Mouse (Mus musculus) neural tube, embryonic 13.5 days (tissue): Measurements from ENCODE around the gene Tln2. TPM values are rescaled to one million over a fixed set of nuclear protein-coding genes. Genes with fewer than 3 reads are reported as not detected.

Source experiments
- ATAC-seq: fragments of 200-750 bp; cut with Nextera tagmentation; 2 replicates; pipeline ENCODE4 v1.8.0; 2017; ENCODE audit warnings: low read depth, mild to moderate bottlenecking, moderate TSS enrichment, moderate library complexity
- H3K27ac ChIP-seq: fragments of 300-500 bp; sonication (generic); replicated peaks from 2 replicates; pipeline ENCODE4 v1.5.1; 2015; ENCODE audit warnings: moderate library complexity, mild to moderate bottlenecking, inconsistent platforms
- H3K27me3 ChIP-seq: fragments of 300-500 bp; sonication (generic); 2 replicates; pipeline ENCODE4 v1.6.1; 2015; ENCODE audit warnings: mild to moderate bottlenecking, inconsistent platforms
- H3K36me3 ChIP-seq: fragments of 300-500 bp; sonication (generic); 2 replicates; pipeline ENCODE4 v1.6.1; 2015; ENCODE audit warnings: mild to moderate bottlenecking, inconsistent platforms
- H3K4me1 ChIP-seq: fragments of 300-500 bp; sonication (generic); replicated peaks from 2 replicates; pipeline ENCODE4 v1.6.1; 2015; ENCODE audit warnings: inconsistent platforms
- H3K4me2 ChIP-seq: fragments of 300-500 bp; sonication (generic); 2 replicates; pipeline ENCODE4 v1.6.1; 2015; ENCODE audit warnings: inconsistent platforms, mild to moderate bottlenecking, moderate library complexity
- H3K4me3 ChIP-seq: fragments of 300-500 bp; sonication (generic); 2 replicates; pipeline ENCODE4 v1.5.1; 2015; ENCODE audit warnings: mild to moderate bottlenecking, inconsistent platforms
- H3K9ac ChIP-seq: fragments of 300-500 bp; sonication (generic); 2 replicates; pipeline ENCODE4 v1.6.1; 2015; ENCODE audit warnings: moderate library complexity, mild to moderate bottlenecking, inconsistent platforms
- H3K9me3 ChIP-seq: fragments of 300-500 bp; sonication (generic); 2 replicates; pipeline ENCODE4 v1.6.1; 2016; ENCODE audit warnings: inconsistent platforms
- WGBS: fragments of 180-500 bp; shearing (Covaris S2); methylation state at CpG from one replicate; pipeline ENCODE4 v1.1.7; 2015; 5-methylcytosine and 5-hydroxymethylcytosine counted together
- polyA plus RNA-seq: library from polyadenylated mRNA; unstranded; fragments of >200 nt; fragmentation: Nextera tagmentation; extraction: Ambion mirVana; gene quantifications from 2 replicates; pipeline ENCODE4 v1.2.1, GENCODE M21; 2015

Gene Tln2
- polyA plus RNA-seq, 1 experiment from 2014 or later = 34.7 TPM

DNA sequence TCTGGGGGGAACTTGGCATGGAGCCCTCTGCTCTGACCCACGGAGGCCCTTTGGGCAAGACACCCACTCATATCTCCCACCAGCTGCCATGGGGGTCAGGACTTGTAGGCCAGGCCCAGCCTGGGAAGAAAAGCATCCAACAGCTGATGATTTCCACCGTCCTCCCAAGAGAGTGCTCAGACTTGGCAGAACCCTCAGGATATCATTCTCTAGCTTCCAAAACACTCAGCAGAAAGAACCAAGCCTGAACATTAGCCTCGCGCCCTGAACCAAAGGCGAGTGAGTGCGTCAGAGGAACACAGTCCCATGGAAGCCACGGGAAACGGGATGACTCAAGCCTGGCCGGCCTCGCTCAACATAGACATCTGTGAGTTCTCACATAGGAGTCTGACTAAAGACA is 25.4 kb upstream of the Tln2 start:
- ATAC-seq = no peak
- no peaks in the 10 kb centered on the region for H3K36me3 ChIP-seq
- no peak overlapping the region for H3K4me3 ChIP-seq
- no peaks in the 10 kb centered on the region for H3K4me1 ChIP-seq
- H3K4me2 ChIP-seq = no peak overlapping the region
- no peak overlapping the region for H3K9ac ChIP-seq
- H3K27ac ChIP-seq = no peak overlapping the region
- H3K9me3 ChIP-seq = no peaks in the 10 kb centered on the region
- WGBS = 88% methylated on average over 10 of the region's 10 CpGs
- H3K27me3 ChIP-seq = no peaks in the 10 kb centered on the region

GRCm38 (mm10) chr9:67581581-67582280 is 22.2 kb upstream of the Tln2 start:
- Histone ChIP-seq H3K4me1 (no peaks in the 10 kb centered on the region), H3K4me3 (no peak overlapping the region), H3K9me3 (no peaks in the 10 kb centered on the region), H3K36me3 (no peaks in the 10 kb centered on the region), H3K9ac (no peak overlapping the region), H3K27me3 (no peaks in the 10 kb centered on the region), H3K27ac (no peak overlapping the region), H3K4me2 (no peak overlapping the region)
- 77% methylated on average over 10 of the region's 10 CpGs for WGBS
- no peak for ATAC-seq

DNA sequence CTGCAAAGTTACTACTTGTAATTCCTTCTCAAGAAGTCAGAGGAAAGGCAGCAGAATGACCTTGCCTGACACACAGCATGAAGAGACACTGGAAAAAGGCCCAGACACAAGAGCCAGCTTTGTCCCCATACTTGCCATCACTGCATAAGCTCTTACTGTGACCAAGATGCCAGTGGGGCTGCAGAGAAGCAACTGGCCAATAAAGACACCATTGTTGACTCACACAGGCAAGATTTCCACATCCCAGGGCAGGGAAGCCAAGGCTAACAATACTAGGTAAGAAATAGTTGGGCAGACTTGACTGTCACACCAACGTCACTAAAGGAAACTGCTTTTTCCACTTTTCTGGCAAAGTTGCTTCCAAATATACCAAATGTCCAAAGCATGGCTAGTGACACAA is 20.0 kb upstream of the Tln2 start:
- Histone ChIP-seq H3K27ac (no peak overlapping the region), H3K4me1 (peaks cover 6% of the 10 kb centered on the region), H3K9me3 (no peaks in the 10 kb centered on the region), H3K36me3 (no peaks in the 10 kb centered on the region), H3K9ac (no peak overlapping the region), H3K4me2 (no peak overlapping the region), H3K4me3 (no peak overlapping the region), H3K27me3 (no peaks in the 10 kb centered on the region)
- WGBS = 88% methylated on average over 1 of the region's 1 CpGs
- no peak for ATAC-seq

- no peaks in the 10 kb centered on the region for H3K36me3 ChIP-seq
- peaks cover 31% of the 10 kb centered on the region for H3K4me1 ChIP-seq
- no peak for ATAC-seq
- H3K4me3 ChIP-seq = no peak overlapping the region
- 75% methylated on average over 7 of the region's 7 CpGs for WGBS
- H3K9ac ChIP-seq = no peak overlapping the region
- no peak overlapping the region for H3K27ac ChIP-seq
- H3K4me2 ChIP-seq = no peak overlapping the region
- H3K27me3 ChIP-seq = no peaks in the 10 kb centered on the region
- H3K9me3 ChIP-seq = no peaks in the 10 kb centered on the region
Measured at GRCm38 (mm10) chr9:67574721-67575248, 15.3 kb upstream of the Tln2 start.

GRCm38 (mm10) chr9:67573683-67573979 is 14.1 kb upstream of the Tln2 start:
- Histone ChIP-seq H3K9ac (no peak overlapping the region), H3K27ac (peak overlapping the region; percentile 59), H3K4me3 (no peak overlapping the region), H3K36me3 (no peaks in the 10 kb centered on the region), H3K4me2 (peak overlapping the region; percentile 27; the same call in 1 of the 2 replicates), H3K9me3 (no peaks in the 10 kb centered on the region), H3K4me1 (peaks cover 31% of the 10 kb centered on the region), H3K27me3 (no peaks in the 10 kb centered on the region)
- WGBS = 37% methylated on average over 3 of the region's 3 CpGs
- no peak for ATAC-seq

GRCm38 (mm10) chr9:67572790-67573682 is 13.5 kb upstream of the Tln2 start:
- Histone ChIP-seq H3K36me3 (no peaks in the 10 kb centered on the region), H3K27ac (peak overlapping the region; percentile 59), H3K27me3 (no peaks in the 10 kb centered on the region), H3K9ac (0 out of 2 replicates have a peak overlapping the region, but pooled peaks have one; percentile 27), H3K4me2 (peak overlapping the region; percentile 27), H3K4me1 (peaks cover 31% of the 10 kb centered on the region), H3K9me3 (no peaks in the 10 kb centered on the region), H3K4me3 (no peak overlapping the region)
- 27% methylated on average over 10 of the region's 10 CpGs for WGBS
- peak; percentile 43; the same call in 1 of the 2 replicates for ATAC-seq

GRCm38 (mm10) chr9:67565801-67566258 is 6.3 kb upstream of the Tln2 start:
- no peak overlapping the region for H3K4me2 ChIP-seq
- ATAC-seq = no peak
- 84% methylated on average over 6 of the region's 6 CpGs for WGBS

GRCm38 (mm10) chr9:67549811-67550501 is 9.5 kb downstream of the Tln2 start:
- no peak for ATAC-seq
- Histone ChIP-seq H3K9ac (no peak overlapping the region; the same call in 1 of the 2 replicates), H3K36me3 (no peaks in the 10 kb centered on the region), H3K4me2 (no peak overlapping the region), H3K27me3 (no peaks in the 10 kb centered on the region), H3K4me1 (peaks cover 15% of the 10 kb centered on the region), H3K27ac (peak overlapping the region; percentile 75), H3K4me3 (no peak overlapping the region), H3K9me3 (no peaks in the 10 kb centered on the region)
- 78% methylated on average over 8 of the region's 8 CpGs for WGBS

More at GRCm38 (mm10) chr9:67565801-67566258, 6.3 kb upstream of the Tln2 start:
- Histone ChIP-seq H3K27me3 (no peaks in the 10 kb centered on the region), H3K9ac (no peak overlapping the region), H3K9me3 (no peaks in the 10 kb centered on the region), H3K4me1 (no peaks in the 10 kb centered on the region; the same call in 1 of the 2 replicates), H3K4me3 (no peak overlapping the region), H3K27ac (no peak overlapping the region), H3K36me3 (no peaks in the 10 kb centered on the region)

DNA sequence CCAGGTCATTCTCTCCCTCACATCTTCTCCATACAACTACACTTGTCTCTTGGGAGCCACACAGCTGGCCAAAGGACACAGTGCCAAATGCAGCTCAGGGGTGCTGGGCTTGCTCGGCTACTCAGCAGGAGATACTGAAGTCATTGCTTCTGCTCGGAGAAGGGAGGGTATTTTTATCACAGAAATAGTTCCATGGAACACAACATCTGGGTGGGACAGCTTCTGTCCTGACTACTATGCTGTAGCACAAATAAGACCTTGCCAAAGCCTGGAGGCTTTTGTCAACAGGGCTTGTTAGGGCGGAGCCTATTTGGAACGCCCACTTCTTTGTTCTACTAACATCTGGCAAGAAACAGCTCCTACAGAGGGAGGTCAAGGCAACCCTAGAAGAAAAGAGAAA is 10.2 kb downstream of the Tln2 start:
- Histone ChIP-seq H3K4me1 (peaks cover 22% of the 10 kb centered on the region), H3K9ac (no peak overlapping the region), H3K27me3 (no peaks in the 10 kb centered on the region), H3K4me3 (no peak overlapping the region), H3K27ac (peak overlapping the region; percentile 75), H3K4me2 (no peak overlapping the region), H3K36me3 (no peaks in the 10 kb centered on the region), H3K9me3 (no peaks in the 10 kb centered on the region)
- 16% methylated on average over 4 of the region's 4 CpGs for WGBS
- ATAC-seq = no peak

DNA sequence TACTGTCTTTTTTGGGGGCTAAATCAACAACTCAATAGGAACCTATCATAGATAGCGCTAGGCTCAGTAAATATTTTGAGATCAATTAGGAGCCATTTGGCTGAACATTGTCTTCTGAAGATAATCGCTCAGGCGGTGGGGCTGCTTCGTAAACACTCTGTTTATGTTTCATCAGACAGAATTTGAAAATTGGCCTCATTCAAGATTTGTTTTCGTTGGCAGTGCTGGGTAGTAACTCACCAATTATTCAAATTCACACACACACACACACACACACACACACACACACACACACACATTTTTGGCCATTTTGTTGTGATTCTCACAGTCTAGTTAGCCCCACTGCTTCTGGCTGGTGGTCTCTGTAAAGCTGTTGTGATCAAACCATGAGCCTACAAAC is 12.9 kb downstream of the Tln2 start:
- WGBS = 89% methylated on average over 5 of the region's 5 CpGs
- no peak overlapping the region for H3K27ac ChIP-seq
- H3K4me3 ChIP-seq = no peak overlapping the region
- no peaks in the 10 kb centered on the region for H3K9me3 ChIP-seq
- peaks cover 31% of the 10 kb centered on the region for H3K4me1 ChIP-seq
- no peaks in the 10 kb centered on the region for H3K36me3 ChIP-seq
- no peak overlapping the region for H3K9ac ChIP-seq
- no peaks in the 10 kb centered on the region for H3K27me3 ChIP-seq
- no peak overlapping the region for H3K4me2 ChIP-seq
- ATAC-seq = no peak

GRCm38 (mm10) chr9:67545794-67546193 is 13.7 kb downstream of the Tln2 start:
- Histone ChIP-seq H3K4me2 (no peak overlapping the region), H3K27ac (no peak overlapping the region), H3K4me3 (no peak overlapping the region), H3K9ac (no peak overlapping the region), H3K4me1 (peaks cover 40% of the 10 kb centered on the region), H3K27me3 (no peaks in the 10 kb centered on the region), H3K36me3 (no peaks in the 10 kb centered on the region), H3K9me3 (no peaks in the 10 kb centered on the region)
- WGBS = 90% methylated on average over 3 of the region's 3 CpGs
- no peak for ATAC-seq

DNA sequence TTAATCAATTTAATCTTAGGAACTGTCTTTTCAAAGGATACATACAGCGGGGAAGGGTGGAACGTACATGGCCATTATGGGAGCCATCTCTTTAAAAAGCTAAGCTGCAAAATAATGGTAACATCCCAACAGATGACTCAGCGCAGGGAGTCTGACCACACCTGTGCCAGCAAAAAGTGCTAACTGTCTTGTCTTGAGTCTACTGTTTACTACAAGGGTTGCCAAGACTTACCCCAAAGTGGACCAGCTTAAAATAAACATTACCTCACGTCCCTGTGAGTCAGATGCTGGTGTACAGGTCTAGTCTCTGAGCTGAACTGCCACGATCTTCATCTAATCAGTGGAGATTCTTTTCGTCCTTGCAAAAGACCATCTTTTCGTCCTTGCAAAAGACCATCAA is 14.7 kb downstream of the Tln2 start:
- H3K27me3 ChIP-seq = no peaks in the 10 kb centered on the region
- no peaks in the 10 kb centered on the region for H3K9me3 ChIP-seq
- 77% methylated on average over 7 of the region's 7 CpGs for WGBS
- H3K36me3 ChIP-seq = no peaks in the 10 kb centered on the region
- no peak for ATAC-seq
- H3K27ac ChIP-seq = no peak overlapping the region
- H3K4me3 ChIP-seq = no peak overlapping the region
- H3K9ac ChIP-seq = no peak overlapping the region
- no peak overlapping the region for H3K4me2 ChIP-seq
- H3K4me1 ChIP-seq = peaks cover 45% of the 10 kb centered on the region
